8 mouse cellular contexts compared by ENCODE assay signal in genomic region chr12:81779831-81780230, GRCm38 (mm10). TPM values are rescaled to one million over a fixed set of nuclear protein-coding genes. Genes with fewer than 3 reads are reported as not detected.
DNase-seq lines count a peak whose midpoint lies in the region; ATAC-seq and TF ChIP-seq lines count a peak whose summit lies in the region.

No protein-coding gene starts in this region.

- peak; percentile 36 to 56 for DNase-seq in spleen, adult 2 months (ENCODE audit: low read depth in 1 of 2, low spot score in 2 of 2)
- DNase-seq in spleen, adult 12 weeks (ENCODE audit: low spot score): no peak
- peak; percentile 51 for DNase-seq in embryonic facial prominence, embryonic 10.5 days (ENCODE audit: low spot score)
- DNase-seq in kidney, adult 11 months: peak; percentile 69
- peak; percentile 79 for DNase-seq in splenic B cell, adult 2 months (ENCODE audit: low read depth, low spot score)
- DNase-seq in layer of hippocampus, postnatal 14 days (ENCODE audit: low spot score in 2 of 2): no peak
- no peak for DNase-seq in frontal cortex, postnatal 10 days (ENCODE audit: low spot score in 2 of 2)

- H3K9me3 ChIP-seq in embryonic facial prominence, embryonic 10.5 days: no peaks in the 10 kb centered on the region
- H3K9me3 ChIP-seq in lung, embryonic 16.5 days (ENCODE audit: control insufficient read depth, low read length): no peaks in the 10 kb centered on the region

- peaks cover 4% of the 10 kb centered on the region for H3K27me3 ChIP-seq in spleen, adult 2 months (ENCODE audit: control insufficient read depth, insufficient read depth, low read length)
- H3K27me3 ChIP-seq in embryonic facial prominence, embryonic 10.5 days (replicated peaks; ENCODE audit: low read depth, poor library complexity, severe bottlenecking): peaks cover 52% of the 10 kb centered on the region
- peaks cover 18% of the 10 kb centered on the region for H3K27me3 ChIP-seq in lung, embryonic 16.5 days (ENCODE audit: control insufficient read depth, insufficient read depth, low read depth, low read length)
- H3K27me3 ChIP-seq in splenic B cell, adult 2 months (ENCODE audit: control insufficient read depth, insufficient read depth, low read length, poor library complexity, severe bottlenecking): no peaks in the 10 kb centered on the region

- TF ChIP-seq CTCF in spleen, adult 2 months (IDR thresholded peaks at IDR 0.05; ENCODE audit: extremely low read depth, insufficient read depth, insufficient read length, insufficient replicate concordance): no peak

- peak; percentile 18 for ATAC-seq in lung, embryonic 16.5 days (ENCODE audit: low read depth)

- 13% methylated on average over 12 of the region's 12 CpGs for WGBS in spleen, adult 2 months
- WGBS in embryonic facial prominence, embryonic 10.5 days: 8% methylated on average over 12 of the region's 12 CpGs
- 4% methylated on average over 12 of the region's 12 CpGs for WGBS in lung, embryonic 16.5 days

- peak overlapping the region; percentile 84; the same call in 1 of the 2 replicates for H3K4me3 ChIP-seq in spleen, adult 2 months (ENCODE audit: extremely low read depth, insufficient read depth, insufficient read length)
- peak overlapping the region; percentile 78 for H3K4me3 ChIP-seq in embryonic facial prominence, embryonic 10.5 days
- H3K4me3 ChIP-seq in lung, embryonic 16.5 days (ENCODE audit: low read length): peak overlapping the region; percentile 71

- no peaks in the 10 kb centered on the region for H3K36me3 ChIP-seq in spleen, adult 2 months (ENCODE audit: control insufficient read depth, insufficient read depth, low read length)
- H3K36me3 ChIP-seq in embryonic facial prominence, embryonic 10.5 days (replicated peaks): no peaks in the 10 kb centered on the region
- no peaks in the 10 kb centered on the region for H3K36me3 ChIP-seq in lung, embryonic 16.5 days (ENCODE audit: control insufficient read depth, insufficient read depth, low read length)
- no peaks in the 10 kb centered on the region for H3K36me3 ChIP-seq in splenic B cell, adult 2 months (ENCODE audit: control insufficient read depth, insufficient read depth, low read length, poor library complexity, severe bottlenecking)

- peak overlapping the region; percentile 97 for H3K4me2 ChIP-seq in lung, embryonic 16.5 days (ENCODE audit: low read depth, low read length)

- TF ChIP-seq POLR2A in spleen, adult 2 months (IDR thresholded peaks at IDR 0.05; ENCODE audit: low read depth, low read length): no peak

- no peak overlapping the region for H3K27ac ChIP-seq in spleen, adult 2 months (ENCODE audit: insufficient read depth, low read length)
- no peak overlapping the region for H3K27ac ChIP-seq in embryonic facial prominence, embryonic 10.5 days (replicated peaks)
- peak overlapping the region; percentile 88 for H3K27ac ChIP-seq in lung, embryonic 16.5 days (ENCODE audit: low read length)

- peak overlapping the region; percentile 9; the same call in 1 of the 2 replicates for H3K9ac ChIP-seq in lung, embryonic 16.5 days (ENCODE audit: low read length)

- H3K4me1 ChIP-seq in spleen, adult 2 months (ENCODE audit: control insufficient read depth, insufficient read depth, insufficient read length): peaks cover 9% of the 10 kb centered on the region
- H3K4me1 ChIP-seq in embryonic facial prominence, embryonic 10.5 days: peaks cover 22% of the 10 kb centered on the region
- peaks cover 13% of the 10 kb centered on the region for H3K4me1 ChIP-seq in lung, embryonic 16.5 days (replicated peaks; ENCODE audit: control insufficient read depth, insufficient read depth, low read length)

RNA-seq across cellular contexts. Expression of gene Map3k9, which starts 1.1 kb away (rescaled TPM):
- 2.9 and 3.5 TPM in 2 replicates for polyA plus RNA-seq in spleen, adult 2 months (2012; rRNA removed)
- polyA plus RNA-seq in embryonic facial prominence, embryonic 10.5 days (2016; fragmentation: Nextera tagmentation; extraction: Ambion mirVana): 0.96 and 1.5 TPM in 2 replicates
- 1.2 and 1.7 TPM in 2 replicates for polyA plus RNA-seq in lung, embryonic 16.5 days (2015; fragmentation: Nextera tagmentation; extraction: Ambion mirVana)
- total RNA-seq in layer of hippocampus, postnatal 14 days (2021): 10 to 100 TPM; 36.6 to 44.4 TPM

Comparison
In these comparisons a context has a peak if more than half of its experiments do, and no peak if none do; other contexts are left out.
1. DNase-seq: peak in spleen, adult 2 months (2 of 2), embryonic facial prominence, embryonic 10.5 days (single experiment), kidney, adult 11 months (single experiment) and splenic B cell, adult 2 months (single experiment); none in spleen, adult 12 weeks (single experiment), layer of hippocampus, postnatal 14 days (0 of 2) and frontal cortex, postnatal 10 days (0 of 2).
2. Peak in every context shown above with its lines, with median percentiles within 50 percentile points of each other: H3K4me3 ChIP-seq.